Mouse (Mus musculus) mature B cell (primary cell): ENCODE results near the gene Luc7l3.

Experiments used
- in situ Hi-C: fragments of 300-500 bp; cut with MboI; formaldehyde crosslinking; loops from 2 replicates; pipeline ENCODE4 v1.14.3; 2019

The Luc7l3 gene

DNA sequence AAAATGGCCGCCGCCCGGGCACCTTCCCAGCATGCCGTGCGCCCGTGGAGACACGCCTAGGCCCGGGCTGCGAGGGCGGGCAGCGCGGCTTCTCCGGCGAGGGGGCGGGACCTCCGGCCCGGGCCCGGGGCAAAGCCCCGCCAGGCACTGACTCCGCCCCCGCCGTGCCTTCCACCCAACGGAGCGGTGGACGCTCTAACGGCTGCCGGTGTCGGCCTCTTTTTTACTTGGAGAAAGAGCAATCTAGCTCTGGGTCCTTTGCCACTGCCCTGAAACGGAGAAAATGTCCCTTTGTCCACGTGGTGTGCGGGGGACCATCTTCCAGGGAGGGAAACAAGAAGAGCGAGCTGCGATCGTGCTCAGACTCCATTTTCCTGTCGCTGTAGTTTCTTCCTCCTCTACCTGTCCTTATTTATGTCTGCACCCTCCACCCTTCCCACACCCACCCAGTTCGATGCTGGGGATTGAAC is at the start of gene Luc7l3:
Gene Luc7l3, minus strand, starts transcription at position 58 of the 470 bp plus-strand sequence.
- in situ Hi-C loops, result no loop called here

DNA sequence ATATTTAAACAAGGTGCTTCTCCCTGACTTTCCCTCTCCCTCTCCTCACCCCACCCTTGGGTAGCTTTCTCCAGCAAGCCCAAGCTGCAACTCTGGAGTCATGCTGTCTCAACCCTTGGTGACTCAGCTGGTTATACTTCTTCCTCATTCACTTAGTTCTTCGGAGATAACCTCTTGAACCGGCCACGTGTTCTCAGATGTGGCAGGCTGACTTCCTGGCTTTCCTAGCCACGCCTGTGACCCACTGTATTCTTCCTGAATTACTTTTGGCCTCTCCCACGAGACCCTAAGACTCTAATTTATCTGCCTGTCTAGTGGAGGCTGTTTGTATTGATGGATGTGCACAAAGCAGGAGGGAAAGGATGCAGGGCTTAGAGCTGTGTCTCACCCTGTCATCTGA is 49.0 kb upstream of the Luc7l3 start:
- in situ Hi-C loops, result no loop called here

DNA sequence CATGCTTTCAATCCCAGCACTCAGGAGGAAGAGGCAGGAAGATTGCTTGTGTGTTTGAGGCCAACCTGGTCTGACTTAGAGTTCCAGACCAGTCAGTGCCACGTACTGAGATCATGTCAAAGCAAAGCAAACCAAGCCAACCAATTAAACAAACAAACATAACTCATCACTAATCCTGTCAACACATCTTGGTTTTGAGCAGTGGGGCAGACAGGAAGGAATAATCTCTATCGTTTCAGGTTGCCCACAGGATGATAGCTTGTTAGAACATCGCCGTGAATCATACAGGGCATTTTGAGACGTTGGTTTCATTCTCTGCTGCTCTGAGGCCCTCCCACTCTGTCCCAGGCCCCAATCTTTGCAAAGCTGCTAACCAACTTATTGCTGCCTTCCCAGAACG is 48.2 kb upstream of the Luc7l3 start:
- in situ Hi-C loops, result no loop called here

DNA sequence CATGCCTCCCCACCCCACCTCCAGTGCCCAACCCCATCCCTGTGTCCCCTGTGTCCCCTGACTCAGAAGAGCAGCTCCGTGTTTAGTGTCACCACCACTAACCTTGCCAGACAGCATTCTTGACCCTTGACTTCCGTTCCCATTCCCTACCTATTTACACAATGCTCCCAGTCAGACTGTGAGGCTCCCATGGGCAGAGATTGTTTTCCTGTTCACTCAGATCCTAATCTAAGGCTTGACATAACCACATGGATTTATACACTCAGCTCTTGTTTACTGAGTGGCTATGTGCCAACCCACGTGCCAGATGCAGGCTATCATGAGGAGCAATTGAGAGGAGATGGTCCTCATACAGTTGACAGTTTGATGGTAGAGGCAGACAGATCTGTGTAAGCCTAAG is 43.6 kb upstream of the Luc7l3 start:
- in situ Hi-C loops, result no loop called here

DNA sequence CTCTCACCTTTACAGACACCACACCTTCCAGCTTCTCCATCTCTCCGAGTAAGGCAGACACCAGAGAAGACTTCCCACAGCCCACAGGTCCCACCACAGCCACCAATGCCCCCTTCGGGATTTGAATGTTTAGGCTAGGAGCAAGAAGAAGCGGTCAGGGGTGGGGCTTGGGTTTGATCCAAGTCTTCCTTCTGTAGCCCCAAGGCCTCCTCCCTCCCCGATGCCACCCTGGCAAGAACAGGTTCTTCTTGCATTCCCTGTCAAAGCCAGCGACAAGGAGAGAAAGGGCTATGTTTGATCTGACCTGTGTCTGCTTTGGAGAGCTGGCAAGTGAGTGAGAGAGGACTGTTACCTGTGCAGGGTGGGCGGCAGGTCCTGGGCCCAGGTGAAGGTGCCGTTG is 41.9 kb upstream of the Luc7l3 start:
- in situ Hi-C loops, result no loop called here

DNA sequence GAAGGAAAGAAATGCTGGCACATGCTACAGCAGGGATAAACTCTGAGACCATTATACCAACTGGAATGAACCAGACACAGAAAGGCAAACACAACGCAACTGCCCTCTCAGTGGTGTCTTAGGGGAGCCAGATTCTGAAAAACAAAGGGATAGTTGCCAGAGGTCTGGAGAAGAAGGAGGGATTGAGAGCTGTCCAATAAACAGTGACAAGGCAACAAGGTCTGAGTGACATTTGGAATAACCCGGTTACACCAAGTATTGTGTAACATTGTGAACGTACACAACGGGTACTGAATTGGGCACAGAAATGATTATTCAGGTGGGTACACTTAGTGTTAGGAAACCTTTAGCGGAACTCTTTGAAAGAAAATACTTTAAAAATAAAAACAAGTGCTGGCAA is 40.3 kb upstream of the Luc7l3 start:
- in situ Hi-C loops, result no loop called here

DNA sequence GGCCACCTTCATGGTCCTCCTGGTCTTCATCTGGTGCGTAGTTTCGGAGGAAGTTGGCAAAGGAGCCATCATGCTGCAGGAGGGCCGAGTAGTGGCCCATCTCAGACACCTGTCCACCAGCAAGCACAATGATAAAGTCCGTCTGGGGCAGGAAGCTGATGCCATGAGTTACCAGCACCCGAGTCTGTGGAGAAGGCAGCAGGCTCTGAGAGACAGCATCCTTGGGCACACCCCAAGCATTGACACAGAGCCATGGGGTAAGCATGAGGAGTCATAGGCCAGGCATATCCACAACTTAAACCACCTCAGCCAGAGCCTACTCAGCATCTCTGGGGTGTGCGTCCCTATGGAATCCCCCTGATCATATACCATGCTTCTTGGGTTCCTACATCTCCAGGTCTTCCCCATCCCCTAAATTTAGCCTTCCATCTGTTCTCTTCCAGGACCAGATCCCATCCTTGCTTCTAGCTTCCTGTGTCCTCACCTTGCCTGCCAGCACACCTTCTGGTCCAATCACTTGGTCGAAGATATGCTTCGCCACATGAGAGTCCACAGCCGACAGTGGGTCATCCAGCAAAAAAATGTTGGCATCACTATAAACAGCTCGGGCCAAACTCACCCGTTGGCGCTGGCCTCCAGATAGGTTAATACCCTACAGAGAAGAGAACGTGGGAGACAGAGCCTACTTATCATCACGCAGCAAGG is 39.5 kb upstream of the Luc7l3 start:
- in situ Hi-C loops, result no loop called here

DNA sequence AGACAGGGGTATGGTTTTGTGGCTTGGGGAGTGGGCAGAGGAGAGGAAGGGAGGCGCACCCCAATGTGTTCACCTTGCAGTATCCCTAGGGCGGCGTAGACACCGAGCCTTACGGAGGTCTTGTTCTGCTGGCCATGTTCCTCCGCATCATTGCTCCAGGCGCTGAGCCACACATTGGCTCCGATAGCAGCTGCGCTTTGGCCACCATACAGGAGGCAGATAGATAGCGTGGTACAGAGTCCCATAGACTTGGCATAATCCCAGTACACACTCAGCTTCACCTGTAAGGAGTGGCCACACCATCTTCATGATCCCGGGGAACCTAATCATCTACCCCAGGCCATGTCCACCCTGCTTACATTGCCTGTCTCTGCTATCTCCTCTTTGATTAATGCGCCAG is 37.4 kb upstream of the Luc7l3 start:
- in situ Hi-C loops, result no loop called here

DNA sequence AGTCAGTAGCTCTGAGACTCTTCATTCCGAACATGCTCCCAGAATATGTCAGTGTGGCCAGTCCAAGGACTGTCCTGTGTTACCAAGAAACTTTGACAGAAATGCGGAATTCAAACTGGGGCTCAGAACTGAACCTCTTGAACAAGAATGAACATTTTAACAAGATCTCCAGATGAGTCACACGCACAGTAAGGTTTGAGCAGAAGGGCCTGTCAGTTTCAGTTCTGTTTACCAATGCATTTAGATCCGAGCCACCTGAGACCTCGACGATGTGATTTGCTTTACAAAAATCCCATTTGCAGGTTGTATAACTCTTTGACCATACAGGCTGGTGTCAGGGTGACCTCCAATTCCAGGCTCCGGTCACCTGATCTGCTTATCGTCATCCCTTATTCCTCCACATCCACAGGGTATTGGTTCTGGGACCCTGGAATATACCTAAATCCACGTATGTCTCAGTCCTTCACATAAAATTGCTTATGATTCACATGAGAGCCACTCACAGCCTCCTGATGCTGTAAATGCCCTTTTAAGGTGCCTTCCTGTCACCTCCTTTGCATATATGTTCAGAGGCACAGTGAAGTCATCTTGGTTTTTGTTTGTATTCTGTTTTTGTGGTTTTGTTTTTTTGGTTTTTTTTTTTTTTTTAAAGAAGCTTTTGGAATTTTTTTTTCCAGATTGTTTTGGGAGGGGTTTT is 33.9 kb upstream of the Luc7l3 start:
- in situ Hi-C loops, result no loop called here

DNA sequence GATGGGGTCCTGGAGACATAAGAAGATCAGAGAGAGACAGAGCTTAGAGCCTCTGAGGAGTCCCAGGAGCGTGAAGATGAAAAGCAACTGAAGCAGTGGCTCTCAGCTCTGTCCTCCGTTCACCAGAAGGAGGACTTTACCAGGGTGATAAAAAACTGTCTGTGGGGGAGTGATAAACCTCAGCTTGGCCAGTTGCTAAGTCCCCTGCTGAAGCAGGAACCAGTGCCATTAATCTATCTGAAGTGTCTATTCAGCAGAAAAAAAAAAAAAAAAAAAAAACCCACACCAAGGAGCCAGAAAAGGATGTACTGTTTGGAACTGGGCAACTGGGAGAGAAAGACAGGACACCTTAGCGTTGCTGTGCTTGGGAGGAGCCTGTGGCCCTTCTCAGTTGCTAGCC is 29.3 kb upstream of the Luc7l3 start:
- in situ Hi-C loops, result no loop called here

DNA sequence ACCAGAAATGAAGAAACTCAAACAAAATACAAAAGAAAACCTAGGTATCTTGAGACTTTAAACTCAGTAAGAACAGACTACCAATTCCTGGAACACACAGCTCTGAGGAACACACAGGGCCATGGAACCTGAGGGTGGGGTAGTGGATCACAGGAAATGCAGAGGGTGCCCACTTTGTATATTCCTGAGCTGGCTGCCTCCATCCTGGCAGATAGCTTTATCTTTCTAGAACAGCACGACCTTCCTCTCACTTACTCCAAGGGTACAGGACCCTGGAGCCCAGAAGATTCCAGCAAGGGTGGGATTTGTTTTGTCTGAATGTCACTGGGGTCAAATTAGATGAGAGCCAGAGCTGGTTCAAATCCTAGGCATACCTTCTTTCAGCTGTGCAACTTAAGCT is 28.5 kb upstream of the Luc7l3 start:
- in situ Hi-C loops, result no loop called here

DNA sequence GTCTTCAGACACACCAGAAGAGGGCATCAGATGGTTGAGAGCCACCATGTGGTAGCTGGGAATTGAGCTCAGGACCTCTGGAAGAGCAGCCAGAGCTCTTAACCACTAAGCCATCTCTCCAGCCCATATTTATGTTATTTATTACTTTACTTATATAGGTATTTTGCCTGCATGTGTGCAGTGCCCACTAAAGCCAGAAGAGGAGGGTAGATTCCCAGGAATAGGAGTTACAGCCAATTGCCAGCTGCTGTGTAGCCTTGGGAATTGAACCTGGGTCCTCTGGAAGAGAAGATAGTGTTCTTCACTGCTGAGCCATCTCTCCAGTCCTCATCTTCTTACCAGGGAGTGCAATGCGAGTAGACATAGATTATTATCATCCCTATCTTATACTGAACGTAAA is 28.1 kb upstream of the Luc7l3 start:
- in situ Hi-C loops, result no loop called here

DNA sequence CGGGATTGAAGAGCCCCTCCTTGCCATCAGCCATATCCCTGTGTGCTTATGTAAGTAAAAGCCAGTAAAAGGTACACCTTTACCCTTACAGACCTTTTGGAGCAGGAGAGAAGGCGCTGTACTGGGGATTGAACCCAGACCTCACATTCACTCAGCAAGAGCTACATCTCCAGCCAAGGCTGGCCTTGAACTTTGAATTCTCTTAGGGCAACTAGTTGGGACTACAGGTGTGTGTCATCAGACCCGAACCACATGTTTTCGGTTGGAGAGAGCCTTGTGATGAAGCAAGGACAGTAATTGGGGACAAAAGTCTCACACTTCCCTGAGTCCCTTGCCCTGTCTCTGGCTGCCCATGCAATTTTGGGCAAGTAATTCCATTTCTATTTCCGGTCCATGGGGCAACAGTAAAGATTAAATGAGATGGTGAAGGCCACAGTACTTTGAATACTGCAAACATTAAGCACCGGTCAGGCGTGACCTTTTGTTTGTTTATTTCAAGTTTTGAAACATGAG is 25.3 kb upstream of the Luc7l3 start:
- in situ Hi-C loops, result no loop called here

DNA sequence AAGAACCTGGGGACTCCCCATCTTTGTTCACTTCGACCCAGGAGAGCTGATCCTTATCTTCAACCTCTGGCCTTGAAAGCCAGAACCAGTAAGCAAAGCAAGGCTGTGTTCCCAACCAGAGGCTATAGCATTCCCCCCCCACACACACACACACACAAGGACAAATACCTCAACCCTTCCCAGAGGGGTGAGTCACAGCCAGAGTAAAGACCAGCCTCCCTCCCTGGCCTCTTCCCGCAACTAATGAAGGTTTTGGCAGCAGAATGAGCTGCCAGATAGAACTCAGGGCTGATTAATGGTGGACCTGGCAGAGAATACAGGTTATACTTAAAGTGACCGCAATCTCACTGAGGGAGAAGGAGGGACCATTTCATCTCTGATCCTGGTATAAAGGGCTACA is 24.8 kb upstream of the Luc7l3 start:
- in situ Hi-C loops, result no loop called here

DNA sequence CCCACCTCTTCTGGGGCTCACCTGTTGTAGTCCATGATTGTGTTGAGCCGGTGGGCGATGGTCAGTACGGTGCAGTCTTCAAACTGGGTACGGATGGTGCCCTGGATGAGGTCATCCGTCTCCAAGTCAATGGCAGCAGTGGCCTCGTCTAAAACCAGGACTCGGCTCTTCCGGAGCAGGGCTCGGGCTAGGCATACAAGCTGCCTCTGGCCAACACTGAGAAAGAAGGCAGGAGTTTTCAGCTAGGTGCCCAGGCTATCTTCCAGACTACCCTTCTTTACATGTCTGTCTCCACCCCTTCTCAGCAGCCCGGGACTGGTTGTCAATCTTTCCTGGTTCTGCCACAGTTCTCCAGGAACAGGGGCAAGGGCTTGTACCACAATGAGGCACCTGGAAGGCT is 24.1 kb upstream of the Luc7l3 start:
- in situ Hi-C loops, result no loop called here

DNA sequence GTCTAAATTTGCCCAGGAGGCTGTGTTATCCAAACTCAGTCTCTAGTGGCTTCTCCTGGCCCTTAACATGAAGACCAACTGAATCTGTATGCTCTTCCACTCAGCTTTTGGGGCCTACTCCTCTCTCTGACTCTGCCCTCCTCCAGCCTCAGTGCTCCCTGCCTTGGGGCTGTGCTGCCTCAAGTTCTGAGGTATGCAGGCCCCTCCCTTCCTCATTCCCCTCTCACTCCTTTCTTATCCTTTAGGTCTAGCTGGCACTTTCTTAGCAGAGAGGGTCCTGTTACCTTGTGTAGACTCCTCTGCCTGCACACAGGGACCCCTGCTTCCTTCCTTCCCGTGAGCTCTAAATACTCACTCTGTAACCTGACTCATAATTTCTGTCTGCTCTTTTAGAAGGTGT is 22.7 kb upstream of the Luc7l3 start:
- in situ Hi-C loops, result no loop called here

DNA sequence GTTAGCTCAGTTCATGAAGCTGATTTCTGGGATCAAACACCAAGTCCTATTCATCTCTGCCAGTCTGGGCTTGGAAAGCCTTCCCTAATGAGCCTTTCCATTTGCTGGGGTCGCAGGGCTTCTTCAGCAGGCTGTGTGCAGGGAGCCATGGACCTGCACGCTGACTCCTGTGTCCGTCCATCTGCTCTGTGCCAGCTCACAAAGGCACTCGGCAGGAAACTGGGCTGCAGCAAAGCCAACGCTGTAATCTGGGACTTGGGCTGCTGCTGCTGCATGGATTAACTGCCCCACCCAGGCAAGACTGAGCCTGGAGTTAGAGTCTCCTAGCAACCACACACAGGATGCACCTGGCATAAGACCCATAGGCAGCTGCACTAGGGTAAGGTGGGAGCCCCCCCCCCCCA is 22.2 kb upstream of the Luc7l3 start:
- in situ Hi-C loops, result no loop called here

DNA sequence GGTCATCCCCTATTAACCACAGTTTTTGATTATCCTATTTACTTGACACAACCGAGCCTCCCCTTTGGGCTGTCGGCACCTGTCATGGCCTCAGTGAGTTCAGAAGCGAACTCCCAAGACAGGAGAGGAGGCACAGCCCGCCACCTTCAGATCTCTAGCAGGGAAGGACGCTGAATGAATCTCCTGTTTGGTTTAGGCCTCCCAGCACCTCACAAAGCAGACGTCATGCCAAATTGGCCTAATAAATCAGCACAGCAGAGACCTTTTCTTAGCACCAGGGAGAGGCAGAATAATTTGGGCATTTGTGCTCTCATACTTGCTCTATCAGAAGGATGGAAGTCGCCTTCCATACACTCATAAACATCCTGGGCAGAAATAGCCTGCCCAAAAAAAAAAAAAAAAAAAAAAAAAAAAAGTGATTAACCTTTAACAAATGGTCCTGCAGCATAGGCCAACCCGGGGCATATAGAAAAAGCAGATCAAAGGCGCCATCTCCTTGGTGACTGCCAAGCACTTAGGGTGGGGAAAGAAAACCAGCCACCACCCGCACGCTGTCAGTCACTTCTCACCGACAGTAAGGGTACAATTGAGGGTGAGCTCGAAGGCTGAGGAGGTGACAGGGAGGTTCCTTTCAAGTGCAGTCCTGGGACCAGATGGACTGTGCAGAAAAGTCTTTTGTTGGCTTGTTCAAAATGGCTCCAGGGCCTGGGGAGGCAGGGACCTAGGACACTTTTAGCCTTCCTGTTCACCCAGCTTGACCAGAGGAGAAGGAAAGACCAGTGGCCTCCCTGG is 20.5 kb upstream of the Luc7l3 start:
- in situ Hi-C loops, result no loop called here

DNA sequence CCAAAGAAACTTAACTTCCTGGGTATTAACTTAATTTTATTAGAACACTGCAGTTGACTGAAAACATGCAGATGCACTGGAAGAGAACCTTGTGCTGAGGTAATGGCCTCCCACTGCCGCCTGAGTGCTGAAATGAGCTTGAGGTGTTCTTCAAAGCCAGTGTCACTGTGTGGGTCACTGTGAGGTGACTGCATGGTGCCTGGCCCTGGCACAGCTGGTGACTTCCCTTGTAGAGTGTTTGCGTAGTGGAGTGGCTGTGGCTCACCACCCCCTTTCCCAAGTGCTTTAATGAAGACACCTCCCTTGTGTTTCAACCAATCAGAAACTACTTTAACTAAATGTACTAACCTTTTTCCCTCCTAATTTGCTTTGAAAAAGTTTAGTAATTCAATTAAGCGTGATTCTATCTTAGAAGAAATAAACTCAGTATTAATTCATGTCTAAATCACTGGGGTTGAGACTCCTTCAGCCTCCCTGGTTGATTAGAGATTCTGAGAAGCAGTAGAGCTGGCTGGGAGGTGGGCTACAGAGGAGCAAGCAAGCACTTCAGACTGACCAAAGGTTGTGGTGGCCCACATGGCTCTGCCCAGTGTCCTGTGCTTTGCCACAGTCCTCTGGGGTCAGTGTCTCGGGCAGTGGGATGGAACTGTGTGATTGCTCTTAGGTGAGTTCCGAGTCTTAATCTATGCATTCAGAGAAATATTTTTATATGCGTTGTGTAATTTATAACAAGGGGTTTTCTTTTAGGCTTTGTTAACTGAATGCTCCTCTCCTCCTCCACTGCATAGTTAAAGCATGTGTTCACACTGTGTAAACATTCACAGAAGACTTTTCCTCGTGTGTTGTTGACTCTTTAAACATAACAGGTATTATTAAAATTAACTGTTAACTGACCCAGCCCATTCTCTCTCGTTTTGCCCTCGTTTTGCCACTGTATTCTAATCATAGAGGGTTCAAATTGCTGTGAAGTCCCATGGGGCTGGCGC is 19.5 kb upstream of the Luc7l3 start:
- in situ Hi-C loops, result no loop called here

DNA sequence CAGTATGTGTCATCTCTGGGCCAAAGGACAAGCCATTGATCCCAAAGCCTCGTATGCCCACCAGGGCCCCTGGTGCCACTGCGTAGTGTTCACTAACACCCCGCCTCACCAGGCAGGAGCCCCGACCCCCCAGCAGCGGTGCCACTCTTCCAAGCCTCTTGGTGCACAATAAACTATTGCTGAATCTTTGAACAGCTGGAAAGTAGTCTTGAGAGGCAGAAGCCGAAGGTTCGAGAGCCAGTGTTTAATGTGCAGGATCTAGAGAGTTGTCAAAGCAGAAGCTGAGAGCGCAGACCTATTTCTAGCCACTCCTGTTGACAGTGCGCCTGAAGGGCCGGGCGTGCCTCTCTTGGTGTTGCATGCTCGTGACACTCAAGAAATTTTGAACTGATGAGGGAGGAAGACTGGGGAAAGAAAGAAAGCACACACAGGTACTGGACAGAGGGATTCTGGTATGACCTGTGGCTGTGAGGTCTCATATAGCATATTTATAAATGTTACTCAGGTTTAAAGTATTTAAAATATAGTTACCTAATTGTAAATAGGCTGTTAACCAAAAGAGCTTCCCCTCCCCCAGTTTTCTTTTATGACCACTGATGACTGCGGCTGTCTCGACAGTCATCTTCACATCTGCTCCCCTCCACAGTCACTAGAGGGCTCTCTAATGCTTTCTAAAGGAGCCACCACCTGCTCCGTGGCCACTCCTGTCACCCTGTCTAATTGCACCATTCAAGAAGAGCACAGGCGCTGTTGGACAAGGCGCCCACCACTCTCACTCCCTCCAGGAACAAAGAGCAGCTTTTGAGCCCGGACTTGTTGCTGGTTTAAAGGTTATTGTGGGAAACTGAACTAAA is 18.2 kb upstream of the Luc7l3 start:
- in situ Hi-C loops, result no loop called here

DNA sequence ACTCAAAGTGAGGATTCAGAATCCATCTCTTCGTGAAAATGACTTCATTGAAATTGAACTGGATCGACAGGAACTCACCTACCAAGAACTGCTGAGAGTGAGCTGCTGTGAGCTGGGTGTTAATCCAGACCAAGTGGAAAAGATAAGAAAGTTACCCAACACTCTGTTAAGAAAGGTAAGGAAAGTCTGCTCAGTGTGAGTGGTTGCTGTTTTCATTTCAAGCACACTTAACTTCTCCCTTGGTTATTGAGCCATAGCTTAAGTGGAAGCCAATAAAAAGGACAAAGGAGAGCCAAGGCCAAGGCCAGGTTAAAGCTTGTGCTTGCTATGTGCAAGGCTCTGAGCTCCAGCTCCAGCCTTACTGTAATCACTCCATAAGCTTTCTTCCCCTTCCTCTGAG is 16.6 kb upstream of the Luc7l3 start:
- in situ Hi-C loops, result no loop called here
